10 mouse cellular contexts compared by ENCODE assay signal in genomic region chr5:114657426-114657825, GRCm38 (mm10). TPM values are rescaled to one million over a fixed set of nuclear protein-coding genes. Genes with fewer than 3 reads are reported as not detected.
DNase-seq lines count a peak whose midpoint lies in the region; ATAC-seq and TF ChIP-seq lines count a peak whose summit lies in the region.
"Had no signal": no experiment of that assay in that cellular context is flagged by ENCODE, and none has a peak within 500 bp of the region (broad histone marks: within the 10 kb centered on the region; RNA-seq: fewer than 3 reads in every experiment).

No protein-coding gene starts in this region.

- no peak overlapping the region for H3K27ac ChIP-seq in heart, embryonic 13.5 days (replicated peaks)
- no peak overlapping the region for H3K27ac ChIP-seq in embryonic fibroblast, embryonic 13.5 days (ENCODE audit: insufficient read depth, low read length)
- peak overlapping the region; percentile 91 for H3K27ac ChIP-seq in kidney, adult 2 months (ENCODE audit: insufficient read depth, low read depth, low read length)
- no peak overlapping the region for H3K27ac ChIP-seq in macrophage

- ATAC-seq in heart, embryonic 13.5 days (ENCODE audit: extremely low read depth, insufficient number of reproducible peaks, low FRiP score, low TSS enrichment), result no peak

- H3K9ac ChIP-seq in heart, embryonic 13.5 days, result peak overlapping the region; percentile 78; the same call in 1 of the 2 replicates

- H3K9me3 ChIP-seq in heart, embryonic 13.5 days, result no peaks in the 10 kb centered on the region

- TF ChIP-seq CTCF in embryonic fibroblast, embryonic 13.5 days (IDR thresholded peaks at IDR 0.05; ENCODE audit: borderline replicate concordance, insufficient read depth, low read length), result no peak
- TF ChIP-seq CTCF in kidney, adult 2 months (conservative IDR thresholded peaks at IDR 0.05; ENCODE audit: insufficient read depth, insufficient read length, low read depth, low read length), result no peak

- intact Hi-C loops in heart, postnatal 36 days (cut with DNase I), result no loop called here

- H3K4me3 ChIP-seq in heart, embryonic 13.5 days, result peak overlapping the region; percentile 62
- H3K4me3 ChIP-seq in embryonic fibroblast, embryonic 13.5 days (ENCODE audit: insufficient read depth, low read length), result peak overlapping the region; percentile 41
- peak overlapping the region; percentile 93 for H3K4me3 ChIP-seq in kidney, adult 2 months (ENCODE audit: insufficient read depth, low read depth, low read length)
- peak overlapping the region; percentile 6; the same call in 1 of the 2 replicates for H3K4me3 ChIP-seq in macrophage (ENCODE audit: inconsistent target)

- H3K4me2 ChIP-seq in heart, embryonic 13.5 days, result peak overlapping the region; percentile 95

- peaks cover 14% of the 10 kb centered on the region for H3K4me1 ChIP-seq in heart, embryonic 13.5 days
- H3K4me1 ChIP-seq in embryonic fibroblast, embryonic 13.5 days (ENCODE audit: control insufficient read depth, insufficient read depth, low read length), result no peaks in the 10 kb centered on the region
- peaks cover 27% of the 10 kb centered on the region for H3K4me1 ChIP-seq in kidney, adult 2 months (ENCODE audit: control insufficient read depth, insufficient read depth, low read length)

- no peaks in the 10 kb centered on the region for H3K79me2 ChIP-seq in macrophage (ENCODE audit: inconsistent target)

- 30% methylated on average over 10 of the region's 10 CpGs for WGBS in heart, embryonic 13.5 days
- WGBS in kidney, adult 2 months, result 23% methylated on average over 10 of the region's 10 CpGs
- WGBS in macrophage (ENCODE audit: missing documents), result 82% methylated on average over 10 of the region's 10 CpGs

- DNase-seq in heart, postnatal 36 days, result no peak
- DNase-seq in kidney, adult 2 months, result peak; percentile 96
- DNase-seq in retina, embryonic 14.5 days (ENCODE audit: low spot score), result no peak
- DNase-seq in right cerebral cortex, postnatal 25 days, result no peak
- DNase-seq in urinary bladder, adult 18-20 months (ENCODE audit: low spot score in 2 of 2), result no peak
- DNase-seq: right cerebral cortex, postnatal 4 days had no signal

- H3K36me3 ChIP-seq in heart, embryonic 13.5 days, result no peaks in the 10 kb centered on the region
- H3K36me3 ChIP-seq in kidney, adult 2 months (ENCODE audit: control insufficient read depth, insufficient read depth, low read length), result no peaks in the 10 kb centered on the region
- H3K36me3 ChIP-seq in macrophage (ENCODE audit: inconsistent target), result no peaks in the 10 kb centered on the region

- peaks cover 75% of the 10 kb centered on the region for H3K27me3 ChIP-seq in heart, embryonic 13.5 days (replicated peaks)
- no peaks in the 10 kb centered on the region for H3K27me3 ChIP-seq in kidney, adult 2 months (replicated peaks; ENCODE audit: control insufficient read depth, insufficient read depth, low read length)

- no peak for TF ChIP-seq POLR2A in embryonic fibroblast, embryonic 13.5 days (IDR thresholded peaks at IDR 0.05; ENCODE audit: low read depth, low read length)
- TF ChIP-seq POLR2A in kidney, adult 2 months (IDR thresholded peaks at IDR 0.05; ENCODE audit: low read depth, low read length), result no peak

RNA-seq across cellular contexts. Expression of gene Trpv4, which starts 0.8 kb away (rescaled TPM):
- 0.71 and 0.83 TPM in 2 replicates for polyA plus RNA-seq in heart, embryonic 13.5 days (2015; fragmentation: Nextera tagmentation; extraction: Ambion mirVana)
- 1 to 10 TPM; 2.6 to 7.0 TPM for total RNA-seq in heart, postnatal 36 days (2021)
- 1.1 and 2.0 TPM in 2 replicates for polyA plus RNA-seq in embryonic fibroblast, embryonic 13.5 days (2011; ENCODE audit: insufficient read length, low read depth, missing spikeins)
- polyA plus RNA-seq in kidney, adult 2 months (2012; rRNA removed), result 127 and 164 TPM in 2 replicates
- total RNA-seq in macrophage (2018; cell fraction: chromatin; rRNA removed), result 10 to 100 TPM in 22 of 26 experiments, 1 to 10 TPM in 4; 4.9 to 48.1 (median 27.0) TPM
- total RNA-seq in macrophage (2018; cell fraction: cytosol; rRNA removed), result 1 to 10 TPM; 1.6 to 9.9 (median 5.4) TPM
- total RNA-seq in macrophage (2018; cell fraction: nucleus; rRNA removed), result 10 to 100 TPM in 17 of 26 experiments, 1 to 10 TPM in 9; 3.5 to 37.8 (median 15.3) TPM
- polyA plus RNA-seq in macrophage (2018), result 4.4 to 12.1 TPM (median 7.1 TPM) in 3 replicates
- total RNA-seq: MEL had no signal

RNA-seq across cellular contexts. Expression of gene Gltp, which starts 33.4 kb away (rescaled TPM):
- polyA plus RNA-seq in heart, embryonic 13.5 days (2015; fragmentation: Nextera tagmentation; extraction: Ambion mirVana), result 50.5 and 50.8 TPM in 2 replicates
- 10 to 100 TPM; 16.0 to 17.2 TPM for total RNA-seq in heart, postnatal 36 days (2021)
- 46.6 TPM in 2 replicates for polyA plus RNA-seq in embryonic fibroblast, embryonic 13.5 days (2011; ENCODE audit: insufficient read length, low read depth, missing spikeins)
- 89.1 and 95.7 TPM in 2 replicates for polyA plus RNA-seq in kidney, adult 2 months (2012; rRNA removed)
- 10 to 100 TPM in 22 of 26 experiments, 1 to 10 TPM in 4; 6.8 to 33.1 (median 21.6) TPM for total RNA-seq in macrophage (2018; cell fraction: chromatin; rRNA removed)
- total RNA-seq in macrophage (2018; cell fraction: cytosol; rRNA removed), result 100 to 1,000 TPM; 176 to 408 (median 256) TPM
- total RNA-seq in macrophage (2018; cell fraction: nucleus; rRNA removed), result 100 to 1,000 TPM in 1 of 26 experiments, 10 to 100 TPM in 25; 26.3 to 110 (median 56.0) TPM
- polyA plus RNA-seq in macrophage (2018), result 289 to 530 TPM (median 368 TPM) in 3 replicates

RNA-seq across cellular contexts. Expression of gene Tchp, which starts 50.1 kb away (rescaled TPM):
- polyA plus RNA-seq in heart, embryonic 13.5 days (2015; fragmentation: Nextera tagmentation; extraction: Ambion mirVana), result 8.0 and 8.1 TPM in 2 replicates
- 1 to 10 TPM; 3.7 to 5.4 TPM for total RNA-seq in heart, postnatal 36 days (2021)
- polyA plus RNA-seq in embryonic fibroblast, embryonic 13.5 days (2011; ENCODE audit: insufficient read length, low read depth, missing spikeins), result 6.8 and 7.8 TPM in 2 replicates
- 11.4 and 12.1 TPM in 2 replicates for polyA plus RNA-seq in kidney, adult 2 months (2012; rRNA removed)
- 10 to 100 TPM in 22 of 26 experiments, 1 to 10 TPM in 4; 9.0 to 63.3 (median 24.2) TPM for total RNA-seq in macrophage (2018; cell fraction: chromatin; rRNA removed)
- 1 to 10 TPM; 1.8 to 7.3 (median 5.1) TPM for total RNA-seq in macrophage (2018; cell fraction: cytosol; rRNA removed)
- total RNA-seq in macrophage (2018; cell fraction: nucleus; rRNA removed), result 10 to 100 TPM in 15 of 26 experiments, 1 to 10 TPM in 11; 3.9 to 30.7 (median 12.1) TPM
- polyA plus RNA-seq in macrophage (2018), result 5.0 to 7.6 TPM (median 6.4 TPM) in 3 replicates

Comparison
In these comparisons a context has a peak if more than half of its experiments do, and no peak if none do; other contexts are left out.
1. H3K4me3 ChIP-seq: peak in every context shown above with its lines; median percentile 93 in kidney, adult 2 months; 62 in heart, embryonic 13.5 days; 41 in embryonic fibroblast, embryonic 13.5 days; 6 in macrophage.